Mouse (Mus musculus) olfactory bulb, adult 2 months (tissue): ENCODE data around the gene Hoxc10.

ENCODE experiments used
- CTCF ChIP-seq: fragments of 200-500 bp; IDR thresholded peaks from 2 replicates; pipeline ENCODE4 v1.5.1; 2012; ENCODE audit warnings: low read depth, mild to moderate bottlenecking, low read length, moderate library complexity; ENCODE audit not compliant: insufficient read depth
- POLR2A ChIP-seq: fragments of 200-500 bp; IDR thresholded peaks from 2 replicates; pipeline ENCODE4 v1.6.1; 2012; ENCODE audit warnings: mild to moderate bottlenecking, low read depth, low read length, moderate library complexity; ENCODE audit not compliant: insufficient read depth

GRCm38 (mm10) chr15:103011928-103012486, 45.4 kb downstream of the Hoxc10 start:
- TF ChIP-seq CTCF, result no peak
- TF ChIP-seq POLR2A, result no peak
